Mouse (Mus musculus): Measurements from ENCODE around the gene Mtor.

DNA sequence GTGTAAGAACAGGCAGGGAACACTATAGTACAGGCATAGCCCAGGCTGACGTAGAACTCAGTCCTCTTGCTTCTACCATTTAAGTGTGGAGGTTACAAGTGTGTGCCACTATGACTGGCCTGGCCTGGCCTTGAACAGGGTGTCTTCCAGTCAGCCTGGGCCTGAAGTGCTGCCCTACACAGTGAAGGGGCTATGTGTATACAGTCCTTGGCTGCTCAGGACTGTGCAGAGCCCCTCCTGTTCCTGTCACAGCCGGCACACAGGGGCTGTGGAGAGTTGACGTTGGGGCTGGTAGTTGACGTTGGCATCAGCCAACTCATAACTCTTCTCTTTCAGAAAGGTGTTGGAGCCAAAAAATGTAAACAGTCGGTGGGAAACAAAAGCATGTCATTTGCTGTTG lies 133.0 kb downstream of the Mtor start:
- TF ChIP-seq GATA1 (IDR thresholded peaks at IDR 0.05; ENCODE audit: borderline replicate concordance, low read length) (no peak), FLI1 (IDR thresholded peaks at IDR 0.05; ENCODE audit: low read length) (no peak)

Data from megakaryocyte, embryonic 14.5 days (primary cell).